Mouse (Mus musculus) myocyte (in vitro differentiated cells): ENCODE data around the gene Bdkrb2.

Source experiments
- E2F4 ChIP-seq: IDR thresholded peaks from one replicate; pipeline ENCODE4 v1.6.1; 2011; ENCODE audit warnings: mild to moderate bottlenecking, control low read depth, moderate library complexity; ENCODE audit not compliant: insufficient read depth
- MYOG ChIP-seq, 3 experiments: IDR thresholded peaks; one replicate each; pipeline ENCODE4 v1.6.1; 2011; ENCODE audit warnings: control low read depth in 2 of 3, low read depth in 2 of 3, mild to moderate bottlenecking in 2 of 3; ENCODE audit not compliant: insufficient read length in 2 of 3, control insufficient read depth in 1 of 3, insufficient read depth in 1 of 3
- POLR2A ChIP-seq: IDR thresholded peaks from one replicate; pipeline ENCODE4 v1.6.1; 2011; ENCODE audit warnings: low read depth, mild to moderate bottlenecking, control low read depth, moderate library complexity; ENCODE audit not compliant: insufficient read length
- REST ChIP-seq: IDR thresholded peaks from one replicate; pipeline ENCODE4 v1.6.1; 2011; ENCODE audit warnings: mild to moderate bottlenecking, control low read depth, moderate library complexity; ENCODE audit not compliant: insufficient read depth, insufficient read length
- TCF12 ChIP-seq: IDR thresholded peaks from one replicate; pipeline ENCODE4 v1.6.1; 2011; ENCODE audit warnings: mild to moderate bottlenecking, control low read depth; ENCODE audit not compliant: poor library complexity, insufficient read depth, severe bottlenecking
- USF1 ChIP-seq: IDR thresholded peaks from one replicate; pipeline ENCODE4 v1.6.1; 2011; ENCODE audit warnings: low read depth, mild to moderate bottlenecking, control low read depth, moderate library complexity

DNA sequence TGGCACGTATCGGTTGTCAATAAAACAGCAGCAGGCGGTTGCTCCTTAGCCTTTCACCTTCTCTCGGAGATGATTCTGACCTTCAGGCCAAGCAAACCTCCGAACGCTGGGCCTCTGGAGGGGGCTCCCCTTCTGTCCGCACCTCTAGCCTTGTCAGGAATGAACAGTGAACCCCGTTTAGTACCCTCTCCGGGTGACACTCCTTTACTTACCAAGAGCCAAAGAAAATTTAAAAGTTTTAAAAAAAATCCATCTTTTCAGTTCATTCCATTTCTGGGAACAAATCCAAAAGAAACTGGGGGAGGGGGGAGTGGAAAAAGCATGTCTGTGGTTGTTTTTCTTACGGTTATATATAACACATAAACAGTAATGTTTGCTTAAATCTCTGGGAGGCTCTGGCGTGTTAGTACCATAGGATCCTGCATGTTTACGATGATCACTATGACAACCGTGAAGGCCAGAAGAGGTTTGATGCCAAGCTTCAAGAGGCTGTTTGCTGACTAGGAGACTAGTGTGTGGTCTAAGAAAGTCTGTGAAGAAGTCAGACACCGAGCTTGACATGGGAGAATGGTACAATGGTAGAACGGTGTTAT lies 41.8 kb upstream of the Bdkrb2 start:
- TF ChIP-seq TCF12 (no peak), MYOG (IDR thresholded peaks at IDR 0.05; ENCODE audit: control insufficient read depth in 1 of 3, insufficient read depth in 1 of 3, insufficient read length in 2 of 3, low read depth in 2 of 3) (no peak), REST (no peak), POLR2A (no peak), E2F4 (no peak), USF1 (no peak)
